Mouse (Mus musculus): ENCODE results near the gene Nup133.
"Not testable (repeated sequence)": the region's sequence is repeated elsewhere in the genome, so short reads cannot be mapped to it uniquely, and the experiment has no call there.

The Nup133 gene

DNA sequence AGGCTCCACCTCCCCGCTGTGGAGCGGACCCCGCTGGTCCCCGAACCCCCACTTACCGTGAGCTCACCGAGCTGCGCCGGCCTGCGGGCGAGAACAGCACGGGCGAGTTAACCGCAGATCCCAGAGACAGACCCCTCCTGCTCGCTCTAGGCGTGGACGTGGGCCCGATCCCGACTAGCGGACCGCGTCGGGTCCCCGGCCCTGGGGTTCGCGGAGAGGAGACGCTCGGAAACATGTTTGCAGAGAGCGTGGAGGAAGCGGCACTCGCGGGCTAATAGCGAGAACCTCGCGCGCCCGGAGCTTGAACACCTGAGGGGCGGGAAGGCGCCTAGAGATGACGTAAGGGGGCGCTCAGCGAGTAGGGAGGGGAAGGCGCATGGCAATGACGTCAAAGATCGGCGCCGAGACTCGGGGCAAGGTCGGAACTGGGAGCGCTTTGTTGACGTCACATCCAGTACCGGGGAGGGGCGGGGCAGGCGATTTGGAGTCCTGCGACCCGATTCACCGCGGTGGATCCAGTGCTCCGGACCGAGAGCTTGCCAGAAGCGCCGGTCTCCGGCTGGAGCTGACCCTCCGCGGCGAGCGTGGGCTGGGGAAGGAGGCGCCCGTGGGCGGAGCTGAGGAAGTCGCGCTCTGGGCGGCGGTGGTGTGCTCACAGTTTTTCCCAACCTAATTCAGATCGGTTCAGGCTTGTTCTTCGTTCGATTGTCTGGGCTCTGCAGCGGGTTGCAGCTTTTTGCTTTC lies at the start of gene Nup133:
Gene Nup133, minus strand, starts transcription at position 324 of the 744 bp plus-strand sequence.
- DNase-seq (ENCODE audit: low spot score in 2 of 2) = peak; percentile 99 to 100

- DNase-seq (ENCODE audit: low spot score in 2 of 2) = no peak
Measured at GRCm38 (mm10) chr8:123993997-123994396, 44.9 kb upstream of the Nup133 start.

- DNase-seq (ENCODE audit: low spot score in 2 of 2) = no peak
Measured at GRCm38 (mm10) chr8:123993597-123993996, 44.5 kb upstream of the Nup133 start.

DNA sequence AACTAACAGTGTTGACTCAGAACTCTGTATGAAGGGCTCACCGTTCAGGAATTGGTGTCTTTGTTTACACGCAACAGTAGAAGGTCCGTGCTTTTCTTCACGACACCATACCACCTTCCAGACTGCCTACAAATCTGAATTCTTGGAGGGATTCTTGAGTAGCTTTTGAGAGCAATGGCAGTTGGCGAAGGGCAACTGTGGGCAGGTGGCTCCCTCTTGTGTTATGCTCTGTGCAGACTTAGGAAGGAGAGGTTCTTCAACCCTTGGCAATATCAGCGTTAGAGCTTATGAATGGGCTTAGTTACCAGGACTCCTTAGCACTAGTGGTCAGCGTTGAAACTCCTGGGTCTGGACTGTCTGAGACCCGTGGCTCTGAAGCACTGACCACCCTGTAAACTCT lies 43.5 kb upstream of the Nup133 start:
- DNase-seq (ENCODE audit: low spot score in 2 of 2) = no peak

GRCm38 (mm10) chr8:123990277-123991049 lies 41.4 kb upstream of the Nup133 start:
- DNase-seq (ENCODE audit: low spot score in 2 of 2) = no peak

DNA sequence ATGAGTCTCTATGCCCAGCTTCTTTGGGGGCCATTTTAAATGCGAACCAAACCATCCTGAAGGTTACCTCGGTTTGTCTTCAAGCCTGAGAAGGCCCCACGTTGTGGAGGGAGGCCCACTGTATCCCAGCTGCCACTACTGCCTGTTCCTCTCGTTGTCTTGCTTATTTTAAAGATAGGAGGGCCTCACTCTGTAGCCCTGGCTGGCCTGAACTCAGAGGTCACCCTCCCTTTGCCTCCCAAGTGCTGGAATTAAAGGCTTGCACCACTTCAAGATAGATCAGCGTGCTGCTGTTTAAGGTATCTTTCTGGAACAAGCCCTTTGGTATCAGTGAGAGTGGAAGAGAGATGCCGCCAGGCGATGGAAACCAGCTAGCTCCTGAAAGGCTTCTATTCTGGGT lies 40.1 kb upstream of the Nup133 start:
- DNase-seq (ENCODE audit: low spot score in 2 of 2) = no peak

GRCm38 (mm10) chr8:123988605-123989038 lies 39.6 kb upstream of the Nup133 start:
- no peak for DNase-seq (ENCODE audit: low spot score in 2 of 2)

DNA sequence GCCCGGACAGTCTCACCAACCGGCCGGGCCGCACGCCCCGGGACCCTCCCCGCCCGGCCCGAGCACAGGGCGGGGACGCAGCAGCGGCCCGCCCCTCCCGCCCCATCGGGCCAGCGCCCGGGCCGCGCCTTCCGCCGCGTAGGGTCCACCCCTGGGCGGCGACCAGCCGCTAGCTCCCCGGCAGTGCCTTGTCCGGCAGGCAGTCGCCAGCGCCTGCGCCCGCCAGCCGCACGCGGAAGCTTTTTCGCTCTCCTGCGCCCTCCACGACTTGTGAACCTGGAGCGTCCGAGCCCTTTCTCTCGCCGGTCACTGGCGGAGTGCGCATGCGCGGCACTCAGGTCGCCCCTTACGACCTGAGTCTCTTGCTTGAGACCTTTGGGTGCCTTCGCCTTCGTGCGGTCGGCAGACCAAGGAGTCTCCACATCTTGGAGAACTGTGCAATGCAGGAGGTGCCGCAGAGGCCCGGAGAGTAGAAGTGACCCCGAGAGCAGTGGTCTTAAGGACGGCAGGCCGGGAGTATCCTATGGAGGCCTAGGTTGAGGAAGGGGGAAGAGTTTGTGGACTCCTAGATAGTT lies 33.8 kb upstream of the Nup133 start, which contains the start of gene Abcb10:
Gene Abcb10, minus strand, starts transcription at position 297 of the 575 bp plus-strand sequence.
- peak; percentile 69 to 73 for DNase-seq (ENCODE audit: low spot score in 2 of 2)

DNA sequence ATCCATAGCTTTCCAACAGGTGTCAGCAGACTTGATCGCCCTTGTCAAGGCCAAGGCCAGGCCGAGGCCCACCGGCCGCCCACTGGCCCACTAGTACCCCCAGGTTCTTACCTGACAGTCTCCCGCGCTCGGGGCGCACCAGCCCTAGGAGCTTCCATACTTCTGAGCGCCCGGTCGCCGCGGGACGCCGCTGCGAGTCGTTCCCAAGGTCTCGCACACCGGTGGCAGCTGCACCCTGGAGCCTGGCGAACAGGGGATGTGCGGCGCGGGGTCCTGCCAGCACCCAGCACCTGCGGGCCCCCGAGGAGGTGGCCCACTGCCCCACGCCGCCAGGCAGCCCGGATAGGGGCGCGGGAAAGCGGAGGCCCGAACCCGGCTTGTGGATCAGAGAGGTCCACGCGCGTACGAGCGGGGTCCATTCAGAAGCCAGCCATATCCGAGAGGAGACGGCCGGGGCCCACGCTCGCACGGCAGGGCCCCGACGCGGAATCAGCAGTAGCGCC lies 33.3 kb upstream of the Nup133 start:
- peak; percentile 10 to 24 for DNase-seq (ENCODE audit: low spot score in 2 of 2)

DNA sequence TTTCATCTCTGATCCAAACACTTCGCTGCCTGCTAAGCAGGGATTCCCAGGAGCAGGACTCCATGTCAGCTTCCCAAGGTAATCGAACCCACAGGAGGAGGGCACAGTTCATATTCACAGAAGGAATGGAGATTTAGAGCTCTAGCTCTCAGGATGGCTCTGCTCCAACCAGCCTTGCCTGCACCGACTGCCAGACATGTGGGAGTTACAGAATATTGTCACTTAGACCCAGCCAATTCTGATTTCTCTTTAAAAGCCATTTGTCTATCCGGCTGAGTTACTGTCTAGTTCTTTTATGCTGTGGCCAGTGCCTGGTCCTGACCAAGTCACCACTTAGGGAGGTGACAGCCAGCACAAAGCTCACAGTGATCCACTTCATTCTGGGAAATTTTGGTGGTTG lies 32.6 kb upstream of the Nup133 start:
- DNase-seq (ENCODE audit: low spot score in 2 of 2) = no peak

GRCm38 (mm10) chr8:123980239-123980638 lies 31.2 kb upstream of the Nup133 start:
- no peak for DNase-seq (ENCODE audit: low spot score in 2 of 2)

DNA sequence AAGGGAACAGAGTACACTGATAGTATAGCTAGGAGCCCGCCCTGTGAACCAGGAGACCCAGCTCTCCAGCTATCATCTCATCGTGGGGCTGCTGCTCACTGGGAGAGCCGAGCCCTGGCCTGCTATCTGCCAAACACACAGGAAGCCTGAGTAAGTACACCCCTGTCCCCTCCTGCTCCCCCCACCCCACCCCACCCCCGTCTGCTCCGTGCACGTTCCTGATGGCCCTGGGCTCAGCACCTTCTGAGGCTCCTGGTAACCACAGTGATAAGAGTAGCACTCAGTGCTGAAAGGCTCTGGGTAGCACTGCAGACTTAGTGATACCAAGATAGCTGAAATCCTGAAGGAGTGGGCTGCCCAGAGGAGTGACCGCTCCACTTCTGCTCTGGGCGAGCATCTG lies 29.9 kb upstream of the Nup133 start:
- no peak for DNase-seq (ENCODE audit: low spot score in 2 of 2)

DNA sequence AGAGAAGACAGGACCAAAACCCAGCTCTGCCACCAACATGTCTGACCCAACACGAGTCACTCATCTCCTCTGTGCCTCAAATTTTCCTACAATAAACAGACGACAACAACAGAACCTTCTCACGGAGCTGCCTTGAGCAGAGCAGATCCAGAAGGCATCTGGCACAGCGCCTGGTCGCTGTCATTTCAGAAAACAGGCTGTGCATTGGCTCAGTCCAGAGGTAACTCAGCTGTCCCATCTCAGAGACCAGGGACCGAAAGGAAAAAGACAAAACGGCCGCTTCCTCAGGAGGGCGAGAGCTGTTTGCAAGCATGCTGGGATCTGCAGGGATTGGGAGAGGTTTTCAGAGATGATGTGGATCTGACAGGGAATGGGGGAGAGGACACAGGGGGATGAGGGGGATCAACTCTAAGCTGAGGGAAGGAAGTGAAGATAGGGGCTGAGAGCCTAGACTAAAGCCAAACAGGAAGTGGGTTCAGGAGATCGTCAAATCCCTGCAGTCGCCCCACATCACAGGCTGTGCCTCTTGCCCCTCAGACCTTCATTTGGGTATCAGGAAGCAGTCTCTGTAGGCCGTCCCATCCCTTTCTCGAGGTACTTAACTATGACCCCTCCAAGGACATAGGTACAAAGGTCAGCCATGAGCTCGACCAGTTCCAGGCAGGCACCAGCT lies 29.2 kb upstream of the Nup133 start:
- no peak for DNase-seq (ENCODE audit: low spot score in 2 of 2)

- DNase-seq (ENCODE audit: low spot score in 2 of 2) = no peak
Measured at GRCm38 (mm10) chr8:123977499-123977898, 28.4 kb upstream of the Nup133 start.

- DNase-seq (ENCODE audit: low spot score in 2 of 2) = no peak
Measured at GRCm38 (mm10) chr8:123973495-123973894, 24.4 kb upstream of the Nup133 start.

DNA sequence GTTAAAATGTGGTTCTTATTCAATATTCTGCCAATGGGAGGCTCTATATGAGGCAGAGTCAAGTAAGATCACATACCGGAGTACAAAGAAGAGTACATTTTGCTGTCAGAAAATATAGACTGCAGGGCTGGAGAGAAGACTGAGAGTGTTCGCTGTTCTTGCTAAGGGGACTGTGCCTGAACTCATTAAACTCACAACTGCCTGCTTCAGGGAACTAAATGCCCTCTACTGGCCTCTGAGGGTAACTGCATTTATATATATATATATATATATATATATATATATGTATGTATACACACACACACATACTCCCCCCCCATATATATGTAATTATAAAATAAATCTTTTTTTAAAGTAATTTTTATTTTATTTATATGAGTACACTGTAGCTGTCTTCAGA lies 17.8 kb upstream of the Nup133 start:
- no peak for DNase-seq (ENCODE audit: low spot score in 2 of 2)

DNA sequence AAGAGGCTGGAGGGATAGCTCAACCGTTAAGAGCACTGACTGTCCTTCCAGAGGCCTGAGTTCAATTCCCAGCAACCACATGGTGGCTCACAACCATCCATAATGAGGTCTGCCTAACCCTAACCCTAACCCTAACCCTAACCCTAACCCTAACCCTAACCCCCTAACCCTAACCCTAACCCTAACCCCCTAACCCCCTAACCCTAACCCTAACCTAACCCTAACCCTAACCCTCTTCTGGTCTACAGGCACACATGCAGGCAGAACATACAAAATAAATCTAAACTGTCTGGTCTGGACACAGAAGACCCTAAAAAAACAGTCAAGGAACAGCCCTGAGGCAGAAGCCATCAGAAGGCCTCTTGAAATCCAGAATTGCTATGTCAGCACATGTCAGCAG lies 12.3 kb upstream of the Nup133 start:
- no peak for DNase-seq (ENCODE audit: low spot score in 2 of 2)

DNA sequence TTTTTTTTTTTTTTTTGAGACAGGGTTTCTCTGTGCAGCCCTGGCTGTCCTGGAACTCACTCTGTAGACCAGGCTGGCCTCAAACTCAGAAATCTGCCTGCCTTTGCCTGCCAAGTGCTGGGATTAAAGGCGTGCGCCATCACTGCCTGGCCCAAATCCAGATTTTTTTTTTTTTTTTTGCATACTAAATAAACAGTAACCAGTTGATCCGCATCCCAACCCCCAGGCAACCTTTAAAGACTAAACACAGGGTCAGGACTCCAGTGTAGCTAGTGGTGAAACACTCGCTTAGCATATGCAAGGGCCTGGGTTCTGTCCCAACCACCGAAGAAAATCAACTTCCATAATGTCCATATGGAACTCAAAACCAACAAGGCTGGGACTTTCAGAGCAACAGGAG lies 11.5 kb upstream of the Nup133 start:
- not testable (repeated sequence) for DNase-seq (ENCODE audit: low spot score in 2 of 2)

DNA sequence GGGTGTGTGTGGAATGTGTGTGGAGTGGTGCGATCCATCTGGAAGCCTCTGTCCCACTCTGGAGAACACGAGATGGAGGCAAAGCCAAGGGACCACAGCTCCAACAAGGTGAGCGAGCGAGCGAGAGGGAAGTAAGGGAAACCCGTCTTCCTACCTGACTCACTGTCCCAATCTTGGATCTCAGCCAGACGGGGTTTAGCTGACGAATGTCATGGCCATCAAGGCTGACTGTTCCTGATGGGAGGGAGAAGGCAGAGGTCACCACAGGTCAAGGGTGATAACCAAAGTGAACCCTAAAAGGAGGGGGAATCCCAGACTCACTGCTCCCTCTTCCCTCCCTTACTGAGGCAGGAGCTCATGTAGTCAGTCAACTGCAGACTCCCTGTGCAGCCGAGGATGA lies 11.0 kb upstream of the Nup133 start:
- DNase-seq (ENCODE audit: low spot score in 2 of 2) = no peak

- DNase-seq (ENCODE audit: low spot score in 2 of 2) = no peak
Measured at GRCm38 (mm10) chr8:123959473-123959872, 10.4 kb upstream of the Nup133 start.

- peak; percentile 9 to 11 for DNase-seq (ENCODE audit: low spot score in 2 of 2)
Measured at GRCm38 (mm10) chr8:123958130-123958529, 9.1 kb upstream of the Nup133 start.

GRCm38 (mm10) chr8:123954246-123954645 lies 5.2 kb upstream of the Nup133 start:
- DNase-seq (ENCODE audit: low spot score in 2 of 2) = no peak

Measured in frontal cortex, postnatal 25 days (tissue).